Mouse (Mus musculus) myocyte (in vitro differentiated cells): ENCODE data around the gene Rrp8.

ENCODE experiments used
- MYOG ChIP-seq, 3 experiments: IDR thresholded peaks; one replicate each; pipeline ENCODE4 v1.6.1; 2011; ENCODE audit warnings: control low read depth in 2 of 3, low read depth in 2 of 3, mild to moderate bottlenecking in 2 of 3; ENCODE audit not compliant: insufficient read length in 2 of 3, control insufficient read depth in 1 of 3, insufficient read depth in 1 of 3
- SRF ChIP-seq: IDR thresholded peaks from one replicate; pipeline ENCODE4 v1.6.1; 2011; ENCODE audit warnings: low read depth; ENCODE audit not compliant: control insufficient read depth, insufficient read length

DNA sequence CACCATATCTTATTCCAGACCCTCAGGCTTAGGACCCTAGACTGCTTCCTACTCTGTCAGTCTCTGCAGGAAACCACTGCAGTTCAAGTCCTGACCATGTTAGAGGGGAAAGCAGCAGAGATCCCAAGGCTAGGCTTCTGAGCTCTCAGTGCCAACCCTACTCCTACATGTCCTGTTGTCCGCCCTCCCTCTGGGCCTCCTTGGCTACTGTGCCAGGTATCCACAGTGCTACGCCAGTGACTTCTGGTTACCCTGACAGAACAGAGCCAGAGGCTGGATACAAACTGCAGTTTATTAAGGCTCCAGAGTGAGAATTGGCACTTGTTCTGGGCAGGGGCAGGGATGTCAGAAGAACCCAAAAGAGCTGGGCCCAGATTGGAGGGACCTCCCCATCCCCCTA lies 15.5 kb upstream of the Rrp8 start:
- TF ChIP-seq SRF (no peak), MYOG (IDR thresholded peaks at IDR 0.05; ENCODE audit: control insufficient read depth in 1 of 3, insufficient read depth in 1 of 3, insufficient read length in 2 of 3, low read depth in 2 of 3) (no peak)
